Mouse (Mus musculus): ENCODE data around the gene Iqschfp. TPM values are rescaled to one million over a fixed set of nuclear protein-coding genes. Genes with fewer than 3 reads are reported as not detected.

Iqschfp gene
- total RNA-seq, 1 experiment from 2014 or later: not detected

DNA sequence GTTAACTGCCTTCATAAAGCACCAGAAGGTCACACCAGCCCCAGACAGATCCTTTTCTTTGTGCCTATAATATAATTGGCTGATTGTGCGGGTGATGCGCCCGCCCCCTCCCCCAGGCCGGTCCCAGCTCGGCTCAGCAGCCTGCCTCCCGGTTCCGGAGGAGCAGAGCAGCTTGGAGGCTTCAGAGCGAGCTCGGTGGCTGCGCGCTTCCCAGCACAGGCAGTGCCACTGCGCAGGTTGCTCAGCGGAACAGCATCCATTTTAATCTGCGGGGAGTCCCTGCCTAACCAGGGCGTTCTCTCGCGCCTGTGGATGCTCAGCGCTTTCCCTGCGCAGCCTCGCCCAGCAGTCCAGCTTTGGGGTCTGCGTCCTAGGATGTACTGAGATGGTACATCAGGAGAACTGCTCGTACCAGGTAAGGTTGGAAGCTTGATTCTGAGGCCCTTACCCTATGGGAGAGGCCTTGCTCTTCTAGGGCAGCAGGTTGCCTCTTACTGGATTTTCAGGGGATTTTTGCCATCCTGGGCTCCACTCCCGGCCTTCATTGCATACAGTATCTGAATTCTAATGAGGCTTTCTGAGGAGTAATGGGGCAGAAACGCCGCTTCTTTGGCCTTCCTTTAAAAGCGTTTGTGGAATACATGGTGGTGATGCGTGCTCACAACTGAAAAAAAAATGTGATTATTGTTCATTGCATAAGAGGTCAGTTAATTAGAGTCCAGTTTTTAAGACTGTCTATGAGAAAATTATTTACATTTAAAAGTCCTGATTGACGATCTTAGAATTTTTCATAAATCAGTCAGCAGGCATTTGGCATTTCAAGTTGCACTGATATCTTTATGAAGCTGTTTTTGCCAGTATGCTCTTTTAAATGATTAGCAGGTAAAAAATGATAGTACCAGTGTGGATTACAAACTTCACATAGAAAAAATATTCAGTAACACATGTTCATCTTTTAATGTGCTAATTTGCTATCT is 680.5 kb downstream of the Iqschfp start:
- no peak for ATAC-seq (ENCODE audit: extremely low read depth, insufficient number of reproducible peaks, low FRiP score, poor library complexity, severe bottlenecking)

DNA sequence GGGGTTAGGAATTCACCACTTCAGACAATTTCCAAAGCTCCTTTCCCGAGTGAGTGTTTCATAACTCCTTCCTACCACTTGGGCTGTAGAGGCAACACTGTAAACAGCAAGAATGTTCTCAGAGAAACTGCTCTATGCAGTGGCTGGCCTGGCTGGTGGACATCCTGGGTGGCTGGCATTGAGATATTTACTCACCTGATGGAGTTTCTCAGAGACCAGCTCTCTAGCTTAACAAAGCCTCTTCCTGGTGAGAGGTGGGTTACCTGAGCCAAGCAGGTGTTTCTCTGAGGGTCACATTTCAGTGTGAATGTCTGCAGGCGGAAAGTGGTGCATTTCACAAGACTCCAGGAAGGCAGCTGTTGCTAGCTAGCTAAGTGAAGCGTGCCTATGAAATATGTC is 681.2 kb downstream of the Iqschfp start:
- ATAC-seq (ENCODE audit: extremely low read depth, insufficient number of reproducible peaks, low FRiP score, poor library complexity, severe bottlenecking): no peak

DNA sequence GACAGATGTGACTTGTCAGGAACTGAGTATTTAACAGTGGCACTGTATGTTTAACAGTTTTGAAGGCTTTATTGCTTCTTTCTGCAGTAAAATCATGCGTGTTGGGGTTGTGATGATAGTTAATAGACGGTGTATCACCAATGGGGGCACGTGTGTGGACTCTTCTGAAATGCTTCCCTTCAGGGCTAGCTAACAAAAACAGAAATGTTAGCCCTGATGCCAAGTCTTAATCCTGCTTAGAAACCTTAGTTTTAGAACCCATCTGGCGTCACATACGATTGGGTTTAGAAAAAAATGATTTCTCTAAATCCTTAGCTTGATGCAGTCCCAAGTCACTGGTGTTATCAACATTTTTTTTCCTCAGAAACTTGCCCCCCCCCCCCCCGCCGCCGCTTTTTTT is 682.1 kb downstream of the Iqschfp start:
- ATAC-seq (ENCODE audit: extremely low read depth, insufficient number of reproducible peaks, low FRiP score, poor library complexity, severe bottlenecking): no peak

DNA sequence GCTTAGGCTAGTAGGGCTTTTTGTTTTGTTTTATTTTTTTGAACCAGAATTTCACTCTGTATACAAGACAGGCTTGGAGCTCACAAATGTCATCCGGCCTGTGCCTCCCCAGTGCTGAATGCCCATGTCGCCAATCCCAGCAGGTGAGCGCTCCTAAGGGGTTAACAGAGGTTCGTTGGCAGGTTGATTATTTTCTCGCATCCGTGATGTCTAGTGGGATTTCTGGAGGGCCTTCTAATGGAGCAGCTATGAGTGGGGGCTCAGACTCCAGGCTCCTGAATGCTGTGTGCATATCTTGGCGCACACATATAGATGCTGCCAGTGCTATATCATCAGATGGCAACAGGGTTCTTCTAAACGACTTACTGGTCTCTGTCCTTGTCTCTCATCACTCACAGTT is 682.5 kb downstream of the Iqschfp start:
- ATAC-seq (ENCODE audit: extremely low read depth, insufficient number of reproducible peaks, low FRiP score, poor library complexity, severe bottlenecking): no peak

DNA sequence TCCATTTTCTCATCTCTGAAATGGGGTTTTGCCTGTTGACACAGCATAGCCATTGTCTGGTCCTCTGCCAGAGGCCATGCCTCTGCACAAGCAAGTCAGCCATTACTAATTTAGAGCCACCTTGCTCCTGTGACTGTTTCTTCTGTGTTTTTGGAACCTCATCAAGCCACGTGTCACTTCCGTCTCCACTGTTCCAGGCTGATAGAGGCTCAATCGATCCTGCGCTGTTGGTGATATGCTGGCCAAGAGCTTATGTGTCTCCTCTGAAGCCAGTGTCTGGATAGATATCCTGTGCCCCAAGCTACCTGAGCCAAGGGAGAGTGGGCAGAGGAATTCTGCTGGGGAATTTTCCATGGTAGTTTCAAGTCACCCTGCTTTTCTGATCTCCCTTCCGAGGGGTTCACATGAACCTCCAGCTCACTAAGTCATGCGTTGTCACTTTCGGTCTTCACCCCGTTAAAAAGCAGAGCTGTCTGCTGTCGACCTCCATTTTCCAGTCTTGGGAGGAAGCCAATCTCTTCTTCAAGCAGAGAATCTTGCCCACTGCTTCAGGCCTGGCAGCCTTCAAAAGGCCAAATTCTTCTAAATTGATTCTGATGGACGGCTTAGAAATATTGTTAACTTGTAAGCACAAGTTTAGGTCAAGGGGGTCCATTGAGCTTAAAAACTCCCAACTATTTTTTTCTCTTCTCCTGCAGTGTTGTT is 683.8 kb downstream of the Iqschfp start:
- no peak for ATAC-seq (ENCODE audit: extremely low read depth, insufficient number of reproducible peaks, low FRiP score, poor library complexity, severe bottlenecking)

DNA sequence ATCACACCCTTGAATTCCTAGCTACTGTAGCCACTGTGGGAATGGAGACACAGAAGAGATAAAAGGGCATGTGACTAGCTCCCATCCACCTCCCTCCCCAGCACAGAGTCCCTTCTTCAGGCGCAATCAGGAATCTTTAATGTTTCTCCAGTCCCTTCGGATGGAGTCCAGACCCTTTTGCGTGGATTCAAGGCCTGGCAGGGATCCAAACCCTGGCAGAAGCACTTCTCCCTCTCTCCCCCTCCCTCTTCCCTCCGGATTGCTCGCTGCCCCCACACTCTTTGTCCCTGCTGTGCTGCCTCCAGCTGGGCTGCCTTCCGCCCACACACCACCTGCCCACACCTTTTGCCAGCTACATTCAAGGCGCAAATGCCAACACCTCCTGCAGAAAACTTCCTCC is 684.4 kb downstream of the Iqschfp start:
- ATAC-seq (ENCODE audit: extremely low read depth, insufficient number of reproducible peaks, low FRiP score, poor library complexity, severe bottlenecking): no peak

DNA sequence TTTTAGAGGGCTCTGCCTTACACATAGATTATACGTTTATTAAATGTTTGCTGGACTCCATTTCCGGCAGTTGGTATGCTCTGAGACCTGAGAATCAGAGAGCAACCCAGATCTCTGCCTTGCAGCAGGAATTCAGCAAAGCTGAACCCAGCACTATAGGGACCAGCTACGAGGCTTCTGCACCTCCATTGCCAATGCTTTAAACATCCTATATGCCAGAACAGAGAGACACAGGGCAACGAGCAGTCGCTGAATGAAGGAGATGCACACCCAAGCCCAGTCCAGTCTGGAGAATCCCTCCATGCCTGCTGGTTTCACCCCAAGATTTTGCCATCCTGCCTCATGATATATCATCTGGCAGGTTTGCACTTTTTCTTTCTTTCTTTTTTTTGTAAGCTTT is 684.9 kb downstream of the Iqschfp start:
- ATAC-seq (ENCODE audit: extremely low read depth, insufficient number of reproducible peaks, low FRiP score, poor library complexity, severe bottlenecking): no peak

DNA sequence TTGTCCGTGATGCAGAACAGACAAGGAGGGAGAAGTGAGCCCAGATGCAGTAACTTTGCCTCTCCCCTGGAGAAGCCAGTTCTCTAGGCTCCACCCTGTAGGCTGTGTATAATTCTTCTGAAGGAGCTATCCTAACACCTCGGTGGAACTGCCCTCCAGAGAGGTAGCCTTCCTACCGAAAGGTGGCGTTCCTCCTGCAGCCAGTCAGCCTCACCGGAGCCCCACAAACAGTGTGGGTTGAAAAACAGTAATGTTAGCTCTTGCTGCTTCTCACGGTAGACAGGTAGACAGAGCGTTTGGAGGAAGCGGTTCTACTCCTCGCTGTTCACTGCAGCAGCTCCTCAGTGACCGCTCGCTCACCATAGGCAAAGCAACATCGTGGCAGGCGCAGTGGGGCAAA is 689.6 kb downstream of the Iqschfp start:
- ATAC-seq (ENCODE audit: extremely low read depth, insufficient number of reproducible peaks, low FRiP score, poor library complexity, severe bottlenecking): no peak

DNA sequence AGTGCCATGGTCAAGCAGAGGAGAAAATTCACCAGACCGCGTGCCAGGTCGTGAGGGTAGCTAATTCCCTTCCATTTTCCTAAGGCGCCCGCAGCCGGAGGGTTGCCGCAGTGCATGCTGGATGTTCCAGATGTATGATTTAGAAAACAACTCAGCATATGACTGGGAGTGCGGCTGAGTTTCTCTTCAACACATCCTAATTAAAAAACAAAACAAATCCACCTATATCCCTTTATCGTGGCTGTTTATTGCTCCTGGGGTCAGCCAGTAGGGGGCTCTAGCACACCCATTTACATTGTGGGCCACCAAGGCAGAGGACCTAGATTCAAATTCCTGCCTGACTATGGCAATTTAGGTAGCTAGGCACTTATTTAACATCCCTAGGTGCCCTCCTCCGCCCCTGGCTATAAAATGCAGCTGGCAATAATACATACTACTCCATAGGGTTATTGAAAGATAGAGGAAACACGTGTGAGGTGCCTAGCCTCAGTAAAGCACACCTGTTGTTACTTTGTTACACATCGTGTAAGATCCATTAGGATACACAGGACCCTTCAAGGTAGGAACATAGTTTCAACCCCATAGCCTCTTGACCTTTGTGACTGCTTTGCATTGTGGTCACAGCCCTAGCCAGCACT is 690.2 kb downstream of the Iqschfp start:
- ATAC-seq (ENCODE audit: extremely low read depth, insufficient number of reproducible peaks, low FRiP score, poor library complexity, severe bottlenecking): no peak

DNA sequence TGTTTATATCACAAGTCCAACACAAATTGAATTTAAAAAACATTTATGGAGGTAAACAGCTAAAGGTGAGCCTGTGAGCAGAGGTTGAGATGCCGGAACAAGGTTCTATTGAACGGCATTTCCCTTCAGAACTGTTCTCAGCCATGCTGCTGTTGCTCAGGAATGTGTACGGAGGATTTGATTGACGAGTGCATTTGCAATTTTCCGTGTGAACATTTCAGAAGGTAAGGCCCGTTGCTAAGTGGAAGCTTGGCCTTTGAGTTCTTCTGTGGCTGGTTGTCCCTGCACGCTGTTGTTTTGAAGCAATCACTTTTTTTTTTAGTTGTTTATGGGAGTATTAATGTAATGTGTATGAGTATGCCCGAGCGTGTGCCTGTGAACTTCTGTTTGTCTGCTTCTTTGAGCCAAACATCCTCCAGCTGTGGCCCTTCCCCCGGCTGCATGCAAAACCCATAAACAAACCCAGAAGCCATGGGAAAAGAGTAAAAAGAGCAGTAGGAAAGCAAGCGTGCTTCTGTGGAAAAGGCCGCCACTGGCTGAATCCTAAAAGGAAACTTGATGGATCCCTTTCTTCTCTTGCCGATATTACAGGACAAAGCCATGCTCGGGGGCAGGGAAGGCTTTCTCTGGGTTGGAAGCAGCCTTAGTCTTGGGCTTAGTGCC is 691.1 kb downstream of the Iqschfp start:
- no peak for ATAC-seq (ENCODE audit: extremely low read depth, insufficient number of reproducible peaks, low FRiP score, poor library complexity, severe bottlenecking)

DNA sequence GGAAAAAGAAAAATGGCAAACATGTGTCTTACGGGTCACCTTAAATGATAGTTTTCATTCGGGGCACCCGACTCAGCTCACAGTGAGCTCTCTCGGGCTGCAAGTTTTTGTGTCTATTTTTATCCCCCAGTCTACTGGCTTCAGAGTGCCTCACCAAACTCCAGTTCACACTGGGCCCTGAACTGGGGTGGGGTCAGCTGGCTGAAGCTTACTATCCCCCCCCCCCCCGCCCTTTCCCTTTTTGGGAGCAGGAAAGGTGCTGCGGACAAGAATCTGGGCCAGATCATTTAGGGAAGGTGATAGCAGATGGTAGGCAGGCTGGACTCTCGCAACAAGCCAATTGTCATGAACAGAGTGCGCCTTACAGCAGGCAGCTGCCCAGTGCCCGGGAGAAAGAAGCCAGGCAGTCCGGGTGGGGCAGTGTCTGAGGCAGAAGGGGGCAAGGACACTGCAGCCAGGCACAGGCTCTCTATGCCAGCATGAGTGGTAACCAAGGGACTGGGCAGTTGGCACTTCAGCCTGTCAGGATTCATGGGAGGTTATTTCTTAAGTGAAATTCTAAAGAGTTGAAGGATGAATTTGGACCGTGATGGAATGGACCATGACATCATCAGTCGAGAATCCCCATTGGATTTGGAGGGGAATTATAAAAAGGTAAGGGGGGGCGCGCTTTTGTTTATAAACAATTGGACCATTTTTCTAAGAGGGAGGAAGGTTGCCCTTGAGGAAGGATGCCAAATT is 691.9 kb downstream of the Iqschfp start:
- no peak for ATAC-seq (ENCODE audit: extremely low read depth, insufficient number of reproducible peaks, low FRiP score, poor library complexity, severe bottlenecking)

DNA sequence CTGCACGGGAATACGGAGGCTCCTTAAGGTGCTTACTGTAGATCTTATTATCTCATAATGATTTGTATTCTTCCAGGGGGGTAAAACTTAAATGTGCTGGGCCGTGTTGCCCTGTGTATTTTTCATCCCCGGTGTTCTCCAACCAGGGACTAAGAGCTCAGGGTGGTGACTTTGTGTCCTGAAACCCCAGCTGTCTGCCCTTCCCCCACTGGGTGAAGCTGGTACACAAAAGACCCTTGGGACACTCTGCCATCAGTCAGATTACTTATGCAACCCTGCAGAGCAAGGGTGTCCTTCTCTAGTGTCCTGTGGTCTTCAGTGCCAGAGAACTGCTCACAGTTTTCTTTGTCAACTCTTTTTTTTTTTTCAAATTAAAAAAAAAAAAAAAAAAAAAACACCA is 693.2 kb downstream of the Iqschfp start:
- no peak for ATAC-seq (ENCODE audit: extremely low read depth, insufficient number of reproducible peaks, low FRiP score, poor library complexity, severe bottlenecking)

DNA sequence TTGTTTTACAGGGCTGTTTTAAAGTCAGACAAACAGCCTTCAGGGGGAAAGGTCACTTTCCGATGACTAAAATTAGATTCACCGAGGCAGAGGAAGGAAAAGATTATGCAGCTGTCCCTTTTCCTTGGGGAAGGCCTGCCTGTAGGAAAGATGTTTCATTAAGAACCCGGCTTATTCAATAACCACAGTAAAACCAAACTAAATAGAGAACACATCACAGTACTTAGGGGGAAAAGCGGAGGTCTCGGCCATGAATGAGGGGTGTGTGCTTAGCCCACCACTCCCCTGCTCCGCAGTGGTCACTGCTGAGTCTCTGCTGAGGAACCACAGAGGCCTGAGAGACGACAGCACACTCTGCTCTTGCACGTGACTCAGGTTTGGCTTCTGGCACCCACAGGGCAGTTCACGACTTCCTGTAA is 694.6 kb downstream of the Iqschfp start:
- no peak for ATAC-seq (ENCODE audit: extremely low read depth, insufficient number of reproducible peaks, low FRiP score, poor library complexity, severe bottlenecking)

DNA sequence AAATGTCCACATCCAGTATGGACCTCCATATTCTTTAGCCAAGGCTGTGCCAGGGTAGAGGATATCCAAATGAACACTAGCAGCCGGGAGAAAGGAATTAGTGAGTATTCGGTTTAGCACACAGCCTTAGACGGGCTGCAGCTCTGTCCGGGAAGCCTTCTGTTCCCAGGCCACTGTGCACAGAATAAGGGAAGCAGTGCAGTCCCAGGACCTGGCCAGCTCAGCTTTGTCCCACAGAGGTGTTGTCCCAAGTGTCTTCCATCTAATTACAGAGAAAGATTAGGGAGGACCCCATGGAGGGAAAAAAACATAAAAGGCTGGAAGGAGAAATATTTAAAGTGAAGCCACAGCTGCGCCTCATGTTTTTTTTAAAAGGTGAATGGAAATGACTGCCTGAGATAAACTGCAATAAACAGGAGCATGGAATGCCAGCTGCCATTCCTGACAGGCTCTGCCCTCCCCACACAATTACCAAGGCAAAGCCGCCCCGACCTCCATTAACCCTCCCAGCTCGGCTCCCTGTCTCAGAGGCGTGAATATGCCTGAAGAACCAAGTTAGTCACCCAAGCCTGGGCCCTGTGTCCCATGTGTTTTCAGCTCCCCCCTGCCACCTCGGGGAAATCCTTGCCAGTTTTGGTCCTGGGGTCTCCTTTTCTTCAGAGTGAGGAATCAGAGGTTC is 695.7 kb downstream of the Iqschfp start:
- no peak for ATAC-seq (ENCODE audit: extremely low read depth, insufficient number of reproducible peaks, low FRiP score, poor library complexity, severe bottlenecking)

DNA sequence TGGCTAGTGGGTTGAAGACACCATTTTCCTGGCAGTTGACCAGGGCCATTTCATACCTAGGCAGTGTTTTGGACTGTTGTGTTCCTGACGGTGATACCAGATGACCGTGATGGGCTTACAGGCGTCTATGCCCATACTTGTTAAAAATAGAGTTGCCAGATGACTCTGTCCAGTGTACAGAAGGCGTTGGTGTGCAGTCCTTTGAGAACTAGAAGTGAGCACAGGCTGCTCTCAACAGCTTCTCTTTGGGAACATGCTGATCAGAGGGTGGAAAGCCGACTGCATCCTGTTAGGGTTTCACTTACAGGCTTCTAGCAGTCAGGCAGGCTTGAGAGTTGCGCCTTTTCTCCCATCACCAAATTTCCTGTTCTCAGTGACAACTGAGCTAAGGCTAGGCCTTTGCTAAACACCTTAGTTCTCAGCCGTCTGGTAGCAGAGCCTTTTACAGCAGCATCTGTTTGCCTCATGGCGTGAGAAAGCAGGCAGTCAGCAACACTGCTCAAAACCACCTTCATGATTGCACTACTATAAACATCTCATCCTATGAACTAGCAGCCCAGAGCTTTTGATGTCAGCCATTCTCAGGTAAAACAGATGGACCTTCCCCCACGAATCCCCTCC is 697.3 kb downstream of the Iqschfp start:
- ATAC-seq (ENCODE audit: extremely low read depth, insufficient number of reproducible peaks, low FRiP score, poor library complexity, severe bottlenecking): no peak

DNA sequence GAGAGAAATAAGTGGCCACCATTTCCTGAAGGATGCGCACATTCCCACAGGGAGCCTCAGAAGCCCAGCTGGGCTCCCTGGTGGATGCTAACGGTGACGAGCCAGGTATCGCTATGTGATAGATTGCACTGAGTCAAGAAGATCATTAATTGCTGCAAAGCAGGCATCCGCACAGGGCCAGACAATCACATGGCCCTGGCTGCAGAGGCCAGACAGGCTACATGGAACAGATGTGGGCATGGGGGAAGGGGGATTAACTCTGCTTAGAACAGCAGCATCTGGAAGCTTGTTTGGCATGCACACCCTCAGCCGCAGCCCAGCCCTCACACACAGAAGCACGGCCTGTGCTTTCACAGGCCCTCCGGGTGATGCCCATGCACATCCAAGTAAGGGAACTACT is 698.4 kb downstream of the Iqschfp start:
- ATAC-seq (ENCODE audit: extremely low read depth, insufficient number of reproducible peaks, low FRiP score, poor library complexity, severe bottlenecking): no peak

DNA sequence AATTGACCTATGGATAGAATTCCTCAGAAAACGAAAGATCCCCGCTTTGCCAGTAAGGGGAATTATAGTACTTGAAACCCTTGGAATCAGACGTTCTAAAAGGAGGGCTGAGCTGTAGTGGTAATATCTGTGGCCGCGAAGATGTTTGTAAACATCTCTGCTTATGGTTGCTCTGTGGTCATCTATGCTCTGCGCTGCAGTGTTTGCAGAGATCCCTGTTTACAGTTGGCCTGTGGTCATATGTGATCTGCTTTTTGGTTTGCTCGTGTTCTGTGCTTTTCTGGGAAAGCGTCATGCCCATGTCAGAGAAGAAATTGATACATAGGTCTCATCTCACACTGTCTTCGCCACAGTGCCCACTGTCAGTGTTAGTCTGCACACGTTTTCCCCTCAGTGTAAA is 700.5 kb downstream of the Iqschfp start:
- no peak for ATAC-seq (ENCODE audit: extremely low read depth, insufficient number of reproducible peaks, low FRiP score, poor library complexity, severe bottlenecking)

All from neutrophil, adult 5-6 weeks (primary cell).